Mouse (Mus musculus) embryonic fibroblast, embryonic 13.5 days (primary cell): ENCODE measurements around the gene C2cd3. TPM values are rescaled to one million over a fixed set of nuclear protein-coding genes. Genes with fewer than 3 reads are reported as not detected.

Experiments used
- H3K27ac ChIP-seq: 2 replicates; pipeline ENCODE4 v1.5.1; 2012; ENCODE audit warnings: low read length, control low read depth, inconsistent platforms; ENCODE audit not compliant: insufficient read depth
- H3K4me1 ChIP-seq: 2 replicates; pipeline ENCODE4 v1.6.1; 2011; ENCODE audit warnings: low read length; ENCODE audit not compliant: control insufficient read depth, insufficient read depth
- H3K4me3 ChIP-seq: 2 replicates; pipeline ENCODE4 v1.5.1; 2011; ENCODE audit warnings: mild to moderate bottlenecking, control low read depth, low read length; ENCODE audit not compliant: insufficient read depth
- CTCF ChIP-seq: IDR thresholded peaks from 2 replicates; pipeline ENCODE4 v1.5.1; 2011; ENCODE audit warnings: mild to moderate bottlenecking, control low read depth, low read length, moderate library complexity, borderline replicate concordance; ENCODE audit not compliant: insufficient read depth
- POLR2A ChIP-seq: IDR thresholded peaks from 2 replicates; pipeline ENCODE4 v1.6.1; 2011; ENCODE audit warnings: low read depth, mild to moderate bottlenecking, control low read depth, low read length, moderate library complexity
- polyA plus RNA-seq: library from polyadenylated mRNA; stranded (reverse); fragments of >200 nt; gene quantifications from 2 replicates; pipeline ENCODE4 v1.2.4, GENCODE M21; 2011; ENCODE audit warnings: low read depth; ENCODE audit not compliant: missing spikeins, insufficient read length

C2cd3 gene
- polyA plus RNA-seq, 1 experiment, result 24.4 TPM

DNA sequence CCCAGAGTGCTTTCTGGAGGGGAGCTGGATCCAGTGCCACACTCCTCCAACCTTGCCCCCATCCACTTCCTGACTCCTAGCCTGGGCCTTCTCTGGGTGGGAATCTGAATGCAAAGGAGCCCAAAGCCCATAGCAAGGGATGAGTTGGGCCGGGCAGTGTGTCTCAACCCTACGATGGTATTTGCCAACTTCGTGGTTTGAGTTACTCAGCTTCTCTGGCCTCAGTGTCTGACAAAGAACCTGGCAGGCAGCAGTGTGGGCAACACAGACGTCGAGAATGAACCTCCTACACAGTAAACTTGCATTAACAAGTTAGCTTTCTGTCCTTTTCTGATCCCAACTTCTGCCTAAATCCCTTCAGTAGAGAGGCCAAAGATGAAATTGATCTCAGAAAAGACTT lies 112.5 kb downstream of the C2cd3 start:
- peak overlapping the region; percentile 22; the same call in 1 of the 2 replicates for H3K27ac ChIP-seq
- TF ChIP-seq CTCF (no peak), POLR2A (no peak)
- no peak overlapping the region for H3K4me3 ChIP-seq
- H3K4me1 ChIP-seq, result no peaks in the 10 kb centered on the region

DNA sequence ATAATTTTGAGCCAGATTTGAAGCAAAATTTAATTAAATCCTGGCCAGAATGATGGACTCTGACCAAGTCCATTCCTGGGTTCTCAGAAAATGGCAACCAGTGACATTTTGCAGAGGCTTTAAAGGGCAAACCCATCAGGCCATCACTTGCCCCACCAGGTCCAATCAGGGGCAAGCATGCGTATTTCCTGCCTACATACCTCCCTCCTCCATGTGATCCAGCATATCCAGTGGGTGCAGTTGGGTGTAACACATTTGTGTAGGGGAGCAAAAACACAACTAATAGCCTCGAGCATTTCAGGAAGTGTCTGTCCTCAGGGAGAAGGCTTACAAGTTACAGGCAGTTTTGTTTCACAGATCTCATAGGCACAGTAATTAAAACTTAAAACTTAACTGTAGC lies 115.3 kb downstream of the C2cd3 start:
- Histone ChIP-seq H3K27ac (no peak overlapping the region), H3K4me1 (no peaks in the 10 kb centered on the region), H3K4me3 (no peak overlapping the region)
- TF ChIP-seq POLR2A (no peak), CTCF (no peak)

DNA sequence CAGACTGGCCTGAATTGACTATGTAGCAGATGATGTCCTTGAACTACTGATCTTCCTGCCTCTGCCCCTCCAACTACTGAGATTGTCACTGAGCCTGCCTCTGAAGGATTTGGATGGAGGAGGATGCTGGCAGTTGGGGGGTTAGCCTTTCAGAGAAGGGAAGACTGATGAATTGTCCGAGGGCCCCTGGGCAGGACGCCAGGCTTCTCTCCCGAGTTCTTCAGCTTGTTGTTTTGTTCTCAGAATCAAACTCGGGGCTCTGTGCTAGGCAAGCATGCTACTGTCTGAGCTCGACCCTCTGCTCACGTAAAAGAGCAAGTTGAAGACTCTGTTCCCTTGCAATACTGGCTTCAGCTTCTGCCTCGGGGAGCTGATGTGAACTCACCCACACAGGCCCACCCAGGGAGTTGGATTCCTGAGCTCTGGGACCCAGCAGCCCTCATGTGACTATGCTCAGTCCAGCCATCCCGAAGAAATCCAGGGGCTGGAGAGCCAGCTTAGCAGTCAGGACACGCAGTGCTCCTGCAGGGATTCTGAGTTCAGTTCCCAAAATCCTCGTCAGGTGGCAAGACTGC lies 116.5 kb downstream of the C2cd3 start:
- no peak overlapping the region for H3K4me3 ChIP-seq
- no peaks in the 10 kb centered on the region for H3K4me1 ChIP-seq
- H3K27ac ChIP-seq, result no peak overlapping the region
- TF ChIP-seq POLR2A (no peak), CTCF (no peak)

DNA sequence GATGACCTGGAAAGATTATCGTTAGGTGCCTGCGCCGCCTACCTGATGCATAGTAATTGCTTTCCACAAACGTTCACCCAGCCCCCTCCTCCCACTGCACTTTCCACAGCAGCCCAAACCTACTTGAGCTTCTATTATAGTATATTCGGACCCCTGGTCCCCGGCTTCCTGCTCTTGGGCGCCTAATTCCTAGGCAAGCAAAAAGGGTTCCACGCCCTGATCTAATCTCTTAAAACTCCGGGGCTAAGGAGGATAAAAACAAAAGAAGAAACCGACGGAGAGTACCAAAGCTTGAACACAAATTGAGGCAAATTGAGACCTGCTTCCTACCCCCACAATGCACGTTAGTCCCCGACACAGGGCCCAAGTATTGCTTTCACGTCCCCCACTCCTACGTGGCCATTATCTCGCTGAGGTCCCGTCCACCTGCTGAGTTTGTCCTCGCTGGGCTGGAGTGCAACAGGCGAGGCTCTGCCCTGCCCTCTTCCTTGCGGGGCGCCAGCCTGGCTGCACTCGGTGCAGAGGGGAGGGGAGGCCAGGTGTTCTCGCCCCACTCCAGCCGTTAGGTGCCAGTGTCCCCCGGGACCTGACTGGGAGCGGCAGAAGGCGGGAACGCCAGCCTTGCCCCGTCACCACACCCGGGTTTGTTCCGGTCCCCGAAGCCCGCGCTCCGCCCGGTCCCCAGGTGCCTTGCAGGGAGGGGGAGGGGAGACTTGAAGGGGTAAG lies 120.5 kb downstream of the C2cd3 start:
- no peak for TF ChIP-seq POLR2A
- Histone ChIP-seq H3K4me1 (peaks cover 4% of the 10 kb centered on the region; the same call in 1 of the 2 replicates), H3K27ac (no peak overlapping the region), H3K4me3 (peak overlapping the region; percentile 14; the same call in 1 of the 2 replicates)

DNA sequence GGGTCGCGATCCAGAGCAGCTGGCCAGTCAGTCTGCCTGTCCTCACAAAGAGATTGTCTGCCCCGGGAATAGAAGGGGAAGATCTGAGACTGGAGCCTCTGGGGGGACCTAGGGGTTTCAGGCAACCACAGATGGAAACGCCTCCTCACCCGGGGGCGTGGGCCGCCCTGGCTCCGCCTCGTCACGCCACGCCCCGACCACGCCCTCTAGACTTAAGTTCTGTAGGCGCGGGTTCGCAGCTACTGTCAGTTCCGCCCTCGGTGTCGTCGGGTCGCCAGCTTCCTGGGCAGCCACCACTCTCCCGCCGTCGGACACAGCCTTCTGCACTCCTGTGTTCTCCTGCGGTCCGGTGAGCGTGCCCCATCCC lies 121.1 kb downstream of the C2cd3 start, which contains the start of gene Ucp2:
Ucp2 (plus strand) TSS at position 221 of the 367 bp plus-strand sequence.
- TF ChIP-seq CTCF (no peak), POLR2A (peak; percentile 50)

DNA sequence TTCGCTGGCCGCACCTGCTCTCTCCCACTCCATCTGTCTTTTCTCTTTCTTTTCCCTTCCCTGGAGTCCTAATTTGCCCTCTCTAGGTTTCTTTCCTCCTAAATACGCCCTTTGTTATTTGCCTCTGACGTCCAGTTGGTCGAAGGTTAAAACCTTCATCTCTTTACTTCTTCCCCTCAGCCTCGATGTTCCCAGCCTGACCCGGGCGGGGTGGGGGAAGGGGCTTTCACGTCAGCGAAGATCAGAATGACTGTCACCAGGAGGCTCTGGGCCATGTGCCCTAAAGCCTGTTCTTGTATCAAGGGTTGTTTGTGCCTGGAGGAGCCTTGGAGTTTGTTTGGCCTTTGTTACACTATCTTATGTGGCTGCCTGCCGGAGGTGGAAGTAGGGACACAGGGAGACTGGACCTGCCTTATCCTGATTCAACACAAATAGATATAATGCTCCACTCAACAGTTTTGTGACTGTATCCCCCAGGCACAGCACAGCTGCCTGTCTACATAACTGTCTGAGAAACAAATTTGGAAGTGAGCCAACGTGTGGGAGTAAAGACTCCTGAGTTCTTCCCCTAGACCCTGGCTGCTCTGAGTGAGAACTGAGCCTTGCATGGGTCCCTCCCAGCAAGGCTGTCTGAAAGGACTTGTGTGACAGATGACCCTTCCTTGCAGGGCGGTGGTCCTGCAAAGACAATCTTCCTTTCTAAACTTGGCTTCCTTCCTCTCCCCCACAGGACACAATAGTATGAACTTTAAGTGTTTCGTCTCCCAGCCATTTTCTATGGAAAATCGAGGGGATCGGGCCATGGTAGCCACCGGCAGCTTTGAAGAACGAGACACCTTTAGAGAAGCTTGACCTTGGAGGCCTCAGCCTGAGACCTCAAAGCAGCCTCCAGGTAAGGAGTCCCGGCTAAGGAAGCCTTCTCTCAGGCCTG lies 121.7 kb downstream of the C2cd3 start:
- peaks cover 4% of the 10 kb centered on the region; the same call in 1 of the 2 replicates for H3K4me1 ChIP-seq
- TF ChIP-seq POLR2A, result no peak

More for the DNA sequence above, 121.1 kb downstream of the C2cd3 start, which contains the start of gene Ucp2:
- peak within 1 kb of the TSS; percentile 14 for H3K4me3 ChIP-seq
- H3K4me1 ChIP-seq, result peaks cover 4% of the 10 kb centered on the region; the same call in 1 of the 2 replicates
- H3K27ac ChIP-seq, result no peak within 1 kb of the TSS

DNA sequence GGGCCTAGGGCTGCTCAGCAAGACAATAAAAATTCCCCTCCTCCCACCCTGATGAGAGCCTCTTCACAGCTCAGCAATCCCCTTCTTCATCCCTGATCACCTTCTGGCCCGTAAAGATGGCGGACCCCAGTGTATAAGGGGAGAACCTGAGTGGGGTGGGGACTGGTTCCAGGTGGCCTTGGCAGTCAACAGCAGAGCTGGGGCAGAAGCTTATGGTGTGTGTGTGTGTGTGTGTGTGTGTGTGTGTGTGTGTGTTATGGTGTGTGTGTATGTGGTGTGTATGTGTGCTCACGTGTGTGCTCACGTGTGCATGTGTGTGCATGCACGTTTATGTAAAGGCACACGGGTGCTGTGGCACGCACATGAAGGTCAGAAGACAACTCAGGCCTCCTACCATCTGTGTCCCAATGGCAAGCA lies 122.4 kb downstream of the C2cd3 start:
- Histone ChIP-seq H3K4me3 (no peak overlapping the region), H3K27ac (no peak overlapping the region), H3K4me1 (peaks cover 4% of the 10 kb centered on the region; the same call in 1 of the 2 replicates)
- no peak for TF ChIP-seq CTCF
- no peak for TF ChIP-seq POLR2A

More for the DNA sequence above, 121.7 kb downstream of the C2cd3 start:
- Histone ChIP-seq H3K27ac (no peak overlapping the region), H3K4me3 (peak overlapping the region; percentile 14)

DNA sequence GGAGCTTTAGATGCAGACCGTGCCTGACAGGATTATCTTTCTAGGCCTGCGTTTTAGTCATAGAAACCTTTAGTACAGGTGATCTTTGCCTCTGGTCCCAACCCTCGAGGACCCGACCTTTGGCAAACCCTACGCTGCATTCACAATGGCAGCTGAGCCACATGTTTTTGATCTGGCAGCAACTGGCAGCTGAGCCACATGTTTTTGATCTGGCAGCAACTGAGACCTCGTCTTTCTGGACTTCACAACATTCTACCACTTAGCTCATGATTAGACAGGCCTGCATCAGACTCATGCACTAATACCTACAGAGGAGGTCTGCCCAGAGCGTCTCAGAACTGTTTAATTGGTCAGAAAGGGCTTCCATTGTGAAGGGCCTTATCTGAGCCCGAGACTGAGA lies 123.0 kb downstream of the C2cd3 start:
- H3K4me3 ChIP-seq, result no peak overlapping the region
- TF ChIP-seq POLR2A, result no peak
- no peak for TF ChIP-seq CTCF
- peaks cover 4% of the 10 kb centered on the region; the same call in 1 of the 2 replicates for H3K4me1 ChIP-seq
- no peak overlapping the region for H3K27ac ChIP-seq

DNA sequence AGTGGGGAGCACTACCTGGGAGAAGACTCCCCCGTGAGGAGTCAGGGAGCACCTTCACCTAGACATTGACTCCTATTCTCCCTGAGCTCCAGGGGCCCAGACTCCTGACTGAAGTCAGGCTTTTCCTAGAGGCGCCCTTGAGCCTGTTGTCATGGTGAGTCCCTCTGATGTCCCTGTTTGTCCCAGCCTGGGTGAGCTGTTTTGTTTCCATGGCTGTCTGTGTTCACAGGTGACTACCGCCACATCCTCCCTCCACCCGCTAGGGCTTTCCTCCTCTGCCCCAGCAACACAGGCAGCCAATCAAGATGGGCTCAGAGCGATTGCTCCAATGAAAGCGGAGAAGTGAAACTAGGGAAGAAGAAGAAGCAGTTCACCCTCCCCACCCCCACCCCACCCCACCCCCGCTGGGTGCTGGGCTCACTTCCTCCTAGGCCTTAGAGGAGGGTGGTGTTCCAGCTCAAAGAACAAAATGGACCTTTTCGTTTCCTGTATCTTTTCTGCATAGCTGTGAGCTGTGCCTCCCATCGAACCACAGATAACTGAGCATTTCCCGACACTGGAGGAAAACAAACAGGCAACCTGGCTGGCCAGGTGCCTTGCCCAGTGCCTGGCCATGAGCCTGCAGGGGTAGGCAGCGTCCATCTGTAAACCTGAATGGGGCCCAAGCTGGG lies 123.7 kb downstream of the C2cd3 start:
- Histone ChIP-seq H3K4me1 (peaks cover 4% of the 10 kb centered on the region; the same call in 1 of the 2 replicates), H3K4me3 (no peak overlapping the region)

More for the DNA sequence above, 123.7 kb downstream of the C2cd3 start:
- no peak overlapping the region for H3K27ac ChIP-seq
- TF ChIP-seq CTCF, result no peak
- no peak for TF ChIP-seq POLR2A
